Mouse (Mus musculus): ENCODE measurements around the gene Zfand4. TPM values are rescaled to one million over a fixed set of nuclear protein-coding genes. Genes with fewer than 3 reads are reported as not detected.

Gene Zfand4
- polyA plus RNA-seq, 1 experiment from 2014 or later = 9.4 TPM

- H3K4me2 ChIP-seq (replicated peaks; ENCODE audit: low read depth, low read length) = no peak overlapping the region
- no peak for ATAC-seq (ENCODE audit: low FRiP score)
- DNase-seq (ENCODE audit: low spot score) = no peak
- H3K9ac ChIP-seq (ENCODE audit: low read depth, low read length) = no peak overlapping the region
- no peaks in the 10 kb centered on the region for H3K27me3 ChIP-seq (ENCODE audit: control insufficient read depth, insufficient read depth, low read length)
- H3K36me3 ChIP-seq (ENCODE audit: control insufficient read depth, insufficient read depth, low read length) = no peaks in the 10 kb centered on the region
- H3K4me1 ChIP-seq (replicated peaks; ENCODE audit: control insufficient read depth, insufficient read depth, low read length) = no peaks in the 10 kb centered on the region
- H3K9me3 ChIP-seq (ENCODE audit: control insufficient read depth, low read length) = no peaks in the 10 kb centered on the region
- H3K27ac ChIP-seq (ENCODE audit: low read depth, low read length) = no peak overlapping the region
- 65% methylated on average over 3 of the region's 3 CpGs for WGBS
- no peak overlapping the region for H3K4me3 ChIP-seq (ENCODE audit: low read depth, low read length)
These were observed 19.3 kb downstream of the Zfand4 start for GRCm38 (mm10) chr6:116283280-116283679.

GRCm38 (mm10) chr6:116286321-116286720 is 22.3 kb downstream of the Zfand4 start:
- DNase-seq (ENCODE audit: low spot score) (no peak), ATAC-seq (ENCODE audit: low FRiP score) (no peak)
- Histone ChIP-seq H3K4me3 (ENCODE audit: low read depth, low read length) (no peak overlapping the region), H3K27me3 (ENCODE audit: control insufficient read depth, insufficient read depth, low read length) (no peaks in the 10 kb centered on the region), H3K9ac (ENCODE audit: low read depth, low read length) (no peak overlapping the region), H3K4me2 (replicated peaks; ENCODE audit: low read depth, low read length) (no peak overlapping the region), H3K9me3 (ENCODE audit: control insufficient read depth, low read length) (no peaks in the 10 kb centered on the region), H3K27ac (ENCODE audit: low read depth, low read length) (no peak overlapping the region), H3K36me3 (ENCODE audit: control insufficient read depth, insufficient read depth, low read length) (no peaks in the 10 kb centered on the region), H3K4me1 (replicated peaks; ENCODE audit: control insufficient read depth, insufficient read depth, low read length) (no peaks in the 10 kb centered on the region)
- 93% methylated on average over 4 of the region's 4 CpGs for WGBS

DNA sequence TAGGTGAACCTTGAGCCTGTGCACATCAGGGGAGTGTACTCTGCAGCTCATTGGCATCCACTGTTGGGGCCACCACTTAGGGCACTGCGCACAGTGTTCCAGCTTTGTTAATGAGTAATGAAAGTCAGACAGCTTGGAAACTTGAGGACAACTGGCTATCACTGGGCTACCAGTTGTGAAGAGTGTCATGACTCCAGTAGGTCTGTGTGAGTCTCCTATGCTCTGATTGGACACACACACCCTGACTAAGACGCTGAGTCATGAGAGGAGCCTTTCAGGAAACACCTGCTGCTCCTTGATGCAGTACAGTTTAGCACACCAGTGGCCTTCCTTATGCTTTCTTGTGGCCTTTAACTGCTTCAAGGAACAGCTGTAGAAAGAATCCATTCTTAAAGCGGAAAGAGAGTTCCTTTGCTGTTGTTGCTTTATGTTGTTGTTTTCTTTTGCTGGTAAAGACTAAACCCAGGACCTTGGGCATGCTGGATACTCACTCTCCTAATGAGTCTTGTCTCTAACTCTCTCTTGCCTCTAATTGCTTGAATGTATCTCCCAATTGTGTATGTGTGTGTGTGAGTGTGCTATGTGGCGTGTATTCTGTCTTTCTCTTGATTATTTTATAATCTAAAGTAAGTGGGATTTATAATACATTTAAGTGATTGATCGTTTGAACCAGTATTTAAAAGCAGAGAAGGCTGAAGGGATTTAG is 23.0 kb downstream of the Zfand4 start:
- Histone ChIP-seq H3K4me2 (replicated peaks; ENCODE audit: low read depth, low read length) (no peak overlapping the region), H3K36me3 (ENCODE audit: control insufficient read depth, insufficient read depth, low read length) (no peaks in the 10 kb centered on the region), H3K9me3 (ENCODE audit: control insufficient read depth, low read length) (no peaks in the 10 kb centered on the region), H3K4me1 (replicated peaks; ENCODE audit: control insufficient read depth, insufficient read depth, low read length) (no peaks in the 10 kb centered on the region), H3K27ac (ENCODE audit: low read depth, low read length) (no peak overlapping the region), H3K4me3 (ENCODE audit: low read depth, low read length) (no peak overlapping the region), H3K27me3 (ENCODE audit: control insufficient read depth, insufficient read depth, low read length) (no peaks in the 10 kb centered on the region), H3K9ac (ENCODE audit: low read depth, low read length) (no peak overlapping the region)
- WGBS = 79% methylated on average over 5 of the region's 5 CpGs
- ATAC-seq (ENCODE audit: low FRiP score) (no peak), DNase-seq (ENCODE audit: low spot score) (no peak)

DNA sequence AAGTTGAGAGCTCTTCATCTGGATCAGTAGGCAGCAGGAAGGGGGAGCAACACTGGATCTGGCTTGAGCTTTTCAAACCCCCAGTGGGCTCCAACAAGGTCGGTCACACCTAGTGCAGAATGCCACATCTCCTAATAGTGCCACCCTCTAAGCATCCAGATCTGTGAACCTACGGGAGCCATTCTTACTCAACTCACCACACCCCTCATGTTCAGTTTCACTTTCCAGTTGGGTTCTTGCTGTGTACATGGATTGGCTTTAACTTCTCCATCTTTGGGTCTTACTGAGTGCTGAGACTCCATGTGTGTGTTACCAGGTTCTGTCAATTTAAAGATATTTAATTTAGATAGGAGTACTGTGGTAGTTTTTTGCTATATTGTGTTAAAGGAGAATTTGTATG is 47.4 kb downstream of the Zfand4 start:
- 89% methylated on average over 2 of the region's 2 CpGs for WGBS
- Histone ChIP-seq H3K4me1 (replicated peaks; ENCODE audit: control insufficient read depth, insufficient read depth, low read length) (no peaks in the 10 kb centered on the region), H3K9me3 (ENCODE audit: control insufficient read depth, low read length) (no peaks in the 10 kb centered on the region), H3K4me3 (ENCODE audit: low read depth, low read length) (no peak overlapping the region), H3K4me2 (replicated peaks; ENCODE audit: low read depth, low read length) (no peak overlapping the region), H3K27me3 (ENCODE audit: control insufficient read depth, insufficient read depth, low read length) (no peaks in the 10 kb centered on the region), H3K36me3 (ENCODE audit: control insufficient read depth, insufficient read depth, low read length) (no peaks in the 10 kb centered on the region), H3K27ac (ENCODE audit: low read depth, low read length) (no peak overlapping the region), H3K9ac (ENCODE audit: low read depth, low read length) (no peak overlapping the region)
- no peak for ATAC-seq (ENCODE audit: low FRiP score)
- DNase-seq (ENCODE audit: low spot score) = no peak

DNA sequence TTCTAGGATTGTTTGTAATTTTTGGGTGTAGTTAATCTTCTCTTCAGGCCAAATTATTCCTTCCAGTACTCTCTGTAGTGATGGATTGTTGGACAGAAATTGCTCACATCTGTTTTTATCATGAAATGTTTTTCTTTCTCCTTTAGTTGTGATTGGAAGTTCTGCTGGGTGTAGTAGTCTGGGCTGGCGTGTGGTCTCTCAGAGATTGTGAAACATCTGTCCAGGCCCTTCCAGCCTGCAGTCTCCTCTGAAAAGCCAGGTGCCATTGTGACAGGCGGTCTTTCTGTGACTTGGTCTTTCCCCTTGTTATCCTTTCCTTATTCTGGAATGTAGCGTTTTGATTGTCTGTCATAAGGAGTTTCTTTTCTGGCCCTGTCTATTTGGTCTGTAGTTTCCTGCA is 55.2 kb downstream of the Zfand4 start:
- 79% methylated on average over 3 of the region's 3 CpGs for WGBS
- no peak overlapping the region for H3K4me2 ChIP-seq (replicated peaks; ENCODE audit: low read depth, low read length)

DNA sequence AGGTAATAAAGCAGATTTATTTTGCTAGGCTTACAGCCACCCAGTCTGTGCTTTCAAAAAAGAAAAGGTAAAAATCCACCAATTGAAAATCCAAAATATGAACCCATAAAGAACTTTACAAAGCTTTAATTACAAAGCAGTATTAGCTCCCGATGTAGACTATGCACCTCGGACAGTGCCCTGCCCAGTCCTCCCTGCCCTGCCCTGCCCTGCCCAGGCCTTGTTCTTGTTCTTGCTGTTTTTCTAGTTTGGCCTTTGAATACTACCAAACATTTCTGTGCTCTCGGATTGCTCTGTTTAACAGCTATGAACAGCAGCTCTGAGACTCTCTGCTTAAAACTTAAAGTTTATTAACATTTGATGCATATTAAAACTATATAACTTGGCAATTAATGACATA is 62.6 kb downstream of the Zfand4 start:
- WGBS = 89% methylated on average over 3 of the region's 3 CpGs
- Histone ChIP-seq H3K27me3 (ENCODE audit: control insufficient read depth, insufficient read depth, low read length) (no peaks in the 10 kb centered on the region), H3K36me3 (ENCODE audit: control insufficient read depth, insufficient read depth, low read length) (no peaks in the 10 kb centered on the region), H3K9ac (ENCODE audit: low read depth, low read length) (no peak overlapping the region), H3K4me3 (ENCODE audit: low read depth, low read length) (no peak overlapping the region), H3K27ac (ENCODE audit: low read depth, low read length) (no peak overlapping the region), H3K4me2 (replicated peaks; ENCODE audit: low read depth, low read length) (no peak overlapping the region), H3K4me1 (replicated peaks; ENCODE audit: control insufficient read depth, insufficient read depth, low read length) (no peaks in the 10 kb centered on the region), H3K9me3 (ENCODE audit: control insufficient read depth, low read length) (no peaks in the 10 kb centered on the region)
- ATAC-seq (ENCODE audit: low FRiP score) (no peak), DNase-seq (ENCODE audit: low spot score) (no peak)

More for the DNA sequence above, 55.2 kb downstream of the Zfand4 start:
- DNase-seq (ENCODE audit: low spot score) = no peak
- Histone ChIP-seq H3K9me3 (ENCODE audit: control insufficient read depth, low read length) (no peaks in the 10 kb centered on the region), H3K36me3 (ENCODE audit: control insufficient read depth, insufficient read depth, low read length) (no peaks in the 10 kb centered on the region), H3K9ac (ENCODE audit: low read depth, low read length) (no peak overlapping the region), H3K27ac (ENCODE audit: low read depth, low read length) (no peak overlapping the region), H3K4me3 (ENCODE audit: low read depth, low read length) (no peak overlapping the region), H3K27me3 (ENCODE audit: control insufficient read depth, insufficient read depth, low read length) (no peaks in the 10 kb centered on the region), H3K4me1 (replicated peaks; ENCODE audit: control insufficient read depth, insufficient read depth, low read length) (no peaks in the 10 kb centered on the region)
- ATAC-seq (ENCODE audit: low FRiP score) = no peak

DNA sequence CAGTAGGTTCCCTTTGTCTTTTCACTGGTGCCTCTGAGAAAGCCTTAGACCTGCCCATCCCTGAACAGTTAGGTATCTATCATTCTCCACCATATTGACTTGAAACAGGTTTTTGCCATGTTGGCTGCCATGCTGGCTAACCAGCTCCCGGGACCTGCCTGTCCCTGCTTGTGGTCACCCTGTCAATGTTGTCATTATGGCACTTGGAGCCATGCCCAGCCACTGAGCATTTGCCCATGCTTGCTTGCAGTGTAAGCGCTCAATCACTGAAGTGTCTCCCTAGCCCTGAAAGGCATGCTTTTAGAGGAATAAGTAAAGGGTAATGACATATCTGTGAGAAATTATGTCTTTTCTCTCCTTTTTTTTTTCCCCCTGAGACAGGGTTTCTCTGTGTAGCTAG is 67.4 kb downstream of the Zfand4 start:
- ATAC-seq (ENCODE audit: low FRiP score) (no peak), DNase-seq (ENCODE audit: low spot score) (no peak)
- no peaks in the 10 kb centered on the region for H3K4me1 ChIP-seq (replicated peaks; ENCODE audit: control insufficient read depth, insufficient read depth, low read length)
- no peaks in the 10 kb centered on the region for H3K9me3 ChIP-seq (ENCODE audit: control insufficient read depth, low read length)
- H3K4me2 ChIP-seq (replicated peaks; ENCODE audit: low read depth, low read length) = no peak overlapping the region
- 92% methylated on average over 2 of the region's 2 CpGs for WGBS
- no peaks in the 10 kb centered on the region for H3K27me3 ChIP-seq (ENCODE audit: control insufficient read depth, insufficient read depth, low read length)
- H3K4me3 ChIP-seq (ENCODE audit: low read depth, low read length) = no peak overlapping the region
- H3K27ac ChIP-seq (ENCODE audit: low read depth, low read length) = no peak overlapping the region
- no peak overlapping the region for H3K9ac ChIP-seq (ENCODE audit: low read depth, low read length)
- no peaks in the 10 kb centered on the region for H3K36me3 ChIP-seq (ENCODE audit: control insufficient read depth, insufficient read depth, low read length)

DNA sequence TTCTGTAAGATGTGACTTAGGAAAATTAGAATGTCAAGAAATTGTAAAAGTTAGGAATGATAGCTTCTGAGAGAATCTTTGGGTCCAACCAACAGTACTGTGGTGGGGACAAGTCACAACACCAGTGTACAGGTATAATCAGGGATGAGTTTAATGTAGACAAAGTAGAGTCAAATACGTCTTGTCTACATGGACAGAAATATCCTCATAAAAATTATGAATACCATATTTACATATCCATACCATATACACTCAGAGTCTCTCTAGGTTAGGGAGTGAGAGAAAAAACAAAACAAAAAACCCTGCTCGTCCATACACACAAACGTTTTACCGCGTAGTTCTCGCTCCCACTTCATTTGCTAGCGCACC is 73.4 kb downstream of the Zfand4 start:
- H3K4me1 ChIP-seq (replicated peaks; ENCODE audit: control insufficient read depth, insufficient read depth, low read length) = no peaks in the 10 kb centered on the region
- H3K27ac ChIP-seq (ENCODE audit: low read depth, low read length) = no peak overlapping the region
- peaks cover 2% of the 10 kb centered on the region; the same call in 1 of the 2 replicates for H3K36me3 ChIP-seq (ENCODE audit: control insufficient read depth, insufficient read depth, low read length)
- no peaks in the 10 kb centered on the region for H3K27me3 ChIP-seq (ENCODE audit: control insufficient read depth, insufficient read depth, low read length)
- peak overlapping the region; percentile 57 for H3K4me2 ChIP-seq (replicated peaks; ENCODE audit: low read depth, low read length)
- 2% methylated on average over 7 of the region's 7 CpGs for WGBS
- ATAC-seq (ENCODE audit: low FRiP score) (no peak; the same call in 1 of the 2 replicates), DNase-seq (ENCODE audit: low spot score) (no peak)
- no peaks in the 10 kb centered on the region for H3K9me3 ChIP-seq (ENCODE audit: control insufficient read depth, low read length)
- peak overlapping the region; percentile 84 for H3K9ac ChIP-seq (ENCODE audit: low read depth, low read length)
- peak overlapping the region; percentile 98 for H3K4me3 ChIP-seq (ENCODE audit: low read depth, low read length)

GRCm38 (mm10) chr6:116337835-116338501 is 73.9 kb downstream of the Zfand4 start, which contains the start of gene March8:
Gene March8 (plus strand): TSS chr6:116338024.
- WGBS = under 1% methylated on average over 63 of the region's 75 CpGs
- ATAC-seq (ENCODE audit: low FRiP score) (peak; percentile 98), DNase-seq (ENCODE audit: low spot score) (peak; percentile 97)
- Histone ChIP-seq H3K4me2 (replicated peaks; ENCODE audit: low read depth, low read length) (peak within 1 kb of the TSS; percentile 57), H3K36me3 (ENCODE audit: control insufficient read depth, insufficient read depth, low read length) (peaks cover 2% of the 10 kb centered on the region; the same call in 1 of the 2 replicates), H3K9ac (ENCODE audit: low read depth, low read length) (peak within 1 kb of the TSS; percentile 84), H3K9me3 (ENCODE audit: control insufficient read depth, low read length) (no peaks in the 10 kb centered on the region), H3K27ac (ENCODE audit: low read depth, low read length) (peak within 1 kb of the TSS; percentile 65), H3K27me3 (ENCODE audit: control insufficient read depth, insufficient read depth, low read length) (no peaks in the 10 kb centered on the region), H3K4me1 (replicated peaks; ENCODE audit: control insufficient read depth, insufficient read depth, low read length) (no peaks in the 10 kb centered on the region), H3K4me3 (ENCODE audit: low read depth, low read length) (peak within 1 kb of the TSS; percentile 98)

All from hindbrain, embryonic 11.5 days (tissue).